Mouse (Mus musculus) limb, embryonic 13.5 days (tissue): ENCODE results near the gene Stom. TPM values are rescaled to one million over a fixed set of nuclear protein-coding genes. Genes with fewer than 3 reads are reported as not detected.

ENCODE experiments used
- ATAC-seq: fragments of 200-750 bp; cut with Nextera tagmentation; 2 replicates; pipeline ENCODE4 v1.8.0; 2017; ENCODE audit warnings: low read depth, moderate number of reproducible peaks, moderate TSS enrichment; ENCODE audit not compliant: low FRiP score
- H3K27ac ChIP-seq: fragments of 300-500 bp; sonication (generic); 2 replicates; pipeline ENCODE4 v1.5.1; 2015; ENCODE audit warnings: inconsistent platforms, mild to moderate bottlenecking, moderate library complexity
- H3K27me3 ChIP-seq: fragments of 300-500 bp; sonication (generic); 2 replicates; pipeline ENCODE4 v1.6.1; 2015; ENCODE audit warnings: mild to moderate bottlenecking, inconsistent platforms
- H3K36me3 ChIP-seq: fragments of 300-500 bp; sonication (generic); 2 replicates; pipeline ENCODE4 v1.6.1; 2015; ENCODE audit warnings: inconsistent platforms, mild to moderate bottlenecking, moderate library complexity
- H3K4me1 ChIP-seq: fragments of 300-500 bp; sonication (generic); 2 replicates; pipeline ENCODE4 v1.6.1; 2015; ENCODE audit warnings: inconsistent platforms
- H3K4me2 ChIP-seq: fragments of 300-500 bp; sonication (generic); replicated peaks from 2 replicates; pipeline ENCODE4 v1.6.1; 2015; ENCODE audit warnings: inconsistent platforms, mild to moderate bottlenecking, moderate library complexity
- H3K4me3 ChIP-seq: fragments of 300-500 bp; sonication (generic); 2 replicates; pipeline ENCODE4 v1.5.1; 2015; ENCODE audit warnings: moderate library complexity, mild to moderate bottlenecking, inconsistent platforms
- H3K9ac ChIP-seq: fragments of 300-500 bp; sonication (generic); 2 replicates; pipeline ENCODE4 v1.6.1; 2015; ENCODE audit warnings: mild to moderate bottlenecking, inconsistent platforms
- H3K9me3 ChIP-seq: fragments of 300-500 bp; sonication (generic); 2 replicates; pipeline ENCODE4 v1.6.1; 2016; ENCODE audit warnings: inconsistent platforms
- WGBS: fragments of 180-500 bp; shearing (Covaris S2); methylation state at CpG from one replicate; pipeline ENCODE4 v1.1.7; 2015; 5-methylcytosine and 5-hydroxymethylcytosine counted together
- polyA plus RNA-seq: library from polyadenylated mRNA; unstranded; fragments of >200 nt; fragmentation: Nextera tagmentation; extraction: Ambion mirVana; gene quantifications from 2 replicates; pipeline ENCODE4 v1.2.1, GENCODE M21; 2015

The Stom gene
- 18.1 and 18.5 TPM in 2 replicates for polyA plus RNA-seq

- Histone ChIP-seq H3K27ac (peak within 1 kb of the TSS; percentile 69), H3K4me3 (peak within 1 kb of the TSS; percentile 73), H3K4me2 (peak within 1 kb of the TSS; percentile 100), H3K27me3 (peaks cover 18% of the 10 kb centered on the region; the same call in 1 of the 2 replicates), H3K9ac (peak within 1 kb of the TSS; percentile 81), H3K9me3 (no peaks in the 10 kb centered on the region), H3K4me1 (peaks cover 18% of the 10 kb centered on the region), H3K36me3 (no peaks in the 10 kb centered on the region)
- under 1% methylated on average over 45 of the region's 45 CpGs for WGBS
- peak; percentile 96 for ATAC-seq
Observed at GRCm38 (mm10) chr2:35336388-35337280, at the start of gene Stom. Stom (minus strand) TSS chr2:35336976.

DNA sequence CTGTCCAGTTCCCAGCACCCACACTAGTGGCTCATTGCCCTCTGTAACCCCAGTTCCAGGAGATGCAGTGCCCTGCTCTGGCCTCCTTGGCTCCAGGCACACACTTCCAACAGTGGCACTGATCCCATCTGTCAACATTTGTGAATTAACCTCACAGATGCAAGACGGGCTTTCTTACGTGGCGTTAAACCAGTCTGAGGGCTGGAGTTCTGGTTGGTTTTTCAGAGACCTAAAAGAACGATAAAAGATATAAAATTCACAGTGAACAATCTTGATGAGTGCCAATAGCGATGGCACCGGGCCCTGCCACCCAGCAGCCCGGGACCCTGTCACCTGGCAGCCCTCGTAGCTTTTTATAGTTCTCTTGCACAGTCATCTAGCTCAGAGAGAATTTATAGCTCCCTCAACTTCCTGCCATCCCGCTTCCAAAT lies 48.7 kb upstream of the Stom start:
- 43% methylated on average over 9 of the region's 9 CpGs for WGBS
- Histone ChIP-seq H3K4me3 (no peak overlapping the region), H3K4me1 (peaks cover 6% of the 10 kb centered on the region), H3K9me3 (no peaks in the 10 kb centered on the region; the same call in 1 of the 2 replicates), H3K4me2 (no peak overlapping the region), H3K27me3 (no peaks in the 10 kb centered on the region), H3K36me3 (no peaks in the 10 kb centered on the region), H3K27ac (no peak overlapping the region), H3K9ac (no peak overlapping the region)
- ATAC-seq: no peak

DNA sequence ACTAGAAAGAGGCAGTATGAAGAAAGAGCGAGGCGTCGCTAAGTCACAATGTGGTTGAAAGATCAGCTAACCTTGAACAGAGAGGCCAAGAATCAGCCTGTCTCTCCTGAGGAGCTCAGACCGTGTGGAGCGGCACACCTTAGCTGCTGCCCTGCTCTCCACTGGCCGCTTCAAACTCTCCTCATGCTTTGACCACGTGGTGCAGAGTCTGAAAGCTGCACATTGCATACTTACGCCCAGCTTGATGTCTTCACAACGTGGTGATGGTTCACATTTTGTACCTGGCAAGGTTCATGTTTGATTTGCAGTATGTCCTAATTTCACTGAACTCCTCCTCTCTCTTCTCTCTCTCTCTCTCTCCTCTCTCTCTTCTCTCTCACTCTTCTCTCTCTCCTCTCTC lies 42.5 kb upstream of the Stom start:
- Histone ChIP-seq H3K4me1 (no peaks in the 10 kb centered on the region), H3K4me2 (no peak overlapping the region), H3K27me3 (no peaks in the 10 kb centered on the region), H3K9ac (no peak overlapping the region), H3K27ac (no peak overlapping the region), H3K36me3 (no peaks in the 10 kb centered on the region), H3K9me3 (no peaks in the 10 kb centered on the region), H3K4me3 (no peak overlapping the region)
- 67% methylated on average over 9 of the region's 9 CpGs for WGBS
- ATAC-seq: no peak

DNA sequence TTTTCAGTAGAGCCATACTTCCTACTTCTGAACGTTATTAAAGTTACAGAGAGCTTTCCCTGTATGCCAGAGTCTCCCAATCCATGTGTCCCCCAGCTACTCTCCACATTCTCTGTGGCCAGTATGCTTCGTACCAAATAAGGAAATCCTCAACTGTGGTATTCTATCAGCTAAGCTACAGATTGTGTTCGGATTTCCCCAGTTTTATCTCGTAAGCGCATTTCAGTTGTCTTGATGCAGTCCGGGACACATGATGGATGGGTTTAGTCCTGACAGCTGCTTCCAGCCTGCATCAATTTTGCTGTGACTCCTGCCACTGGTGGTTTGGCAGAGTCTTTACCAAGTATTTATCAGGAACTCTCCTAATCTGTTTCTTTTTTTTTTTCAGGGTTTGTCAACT lies 40.8 kb upstream of the Stom start:
- no peak for ATAC-seq

DNA sequence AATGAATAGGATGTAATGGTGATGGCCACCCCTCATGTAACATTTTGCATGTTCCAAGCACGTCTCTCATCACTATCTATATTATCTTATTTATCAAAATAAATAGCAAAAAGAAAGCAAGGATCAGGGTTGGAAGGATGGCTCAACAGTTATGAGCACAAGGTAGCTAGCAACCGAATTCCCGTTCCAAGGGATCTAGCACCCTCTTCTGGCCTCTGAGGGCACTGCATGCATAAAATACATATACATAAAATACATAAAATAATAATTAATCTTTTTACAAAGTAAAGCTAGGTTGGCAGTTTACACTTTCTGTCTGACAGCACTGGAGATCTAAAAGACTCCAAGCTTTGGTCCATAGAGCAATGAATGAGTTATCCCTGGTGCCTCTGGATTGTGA lies 36.2 kb upstream of the Stom start:
- WGBS: 13% methylated on average over 3 of the region's 3 CpGs
- Histone ChIP-seq H3K27me3 (no peaks in the 10 kb centered on the region), H3K36me3 (no peaks in the 10 kb centered on the region), H3K4me2 (no peak overlapping the region), H3K9me3 (no peaks in the 10 kb centered on the region), H3K27ac (no peak overlapping the region), H3K4me1 (no peaks in the 10 kb centered on the region), H3K9ac (no peak overlapping the region), H3K4me3 (no peak overlapping the region)
- ATAC-seq: no peak

More for the DNA sequence above, 40.8 kb upstream of the Stom start:
- WGBS: 43% methylated on average over 6 of the region's 6 CpGs
- Histone ChIP-seq H3K4me3 (no peak overlapping the region), H3K27ac (no peak overlapping the region), H3K4me2 (no peak overlapping the region), H3K36me3 (no peaks in the 10 kb centered on the region), H3K9ac (no peak overlapping the region), H3K9me3 (no peaks in the 10 kb centered on the region), H3K27me3 (no peaks in the 10 kb centered on the region), H3K4me1 (no peaks in the 10 kb centered on the region)

DNA sequence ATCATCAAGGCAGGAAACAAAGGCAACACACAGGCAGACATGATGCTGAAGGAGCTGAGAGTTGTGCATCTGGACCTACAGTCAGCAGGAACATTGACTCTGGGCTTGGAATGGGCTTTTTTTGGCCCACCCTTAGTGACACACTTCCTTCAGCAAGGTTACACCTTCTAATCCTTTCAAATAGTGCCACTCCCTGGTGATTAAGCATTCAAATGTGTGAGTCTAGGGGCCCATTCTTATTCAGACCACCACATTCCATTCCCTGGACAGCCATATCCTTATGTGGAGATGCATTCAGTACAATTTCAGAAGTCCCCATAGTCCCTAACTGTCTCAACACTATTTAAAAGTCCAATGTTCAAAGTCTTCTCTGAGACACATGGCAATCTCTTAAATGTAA lies 33.9 kb upstream of the Stom start:
- ATAC-seq: no peak
- no peak overlapping the region for H3K27ac ChIP-seq
- no peak overlapping the region for H3K4me2 ChIP-seq

DNA sequence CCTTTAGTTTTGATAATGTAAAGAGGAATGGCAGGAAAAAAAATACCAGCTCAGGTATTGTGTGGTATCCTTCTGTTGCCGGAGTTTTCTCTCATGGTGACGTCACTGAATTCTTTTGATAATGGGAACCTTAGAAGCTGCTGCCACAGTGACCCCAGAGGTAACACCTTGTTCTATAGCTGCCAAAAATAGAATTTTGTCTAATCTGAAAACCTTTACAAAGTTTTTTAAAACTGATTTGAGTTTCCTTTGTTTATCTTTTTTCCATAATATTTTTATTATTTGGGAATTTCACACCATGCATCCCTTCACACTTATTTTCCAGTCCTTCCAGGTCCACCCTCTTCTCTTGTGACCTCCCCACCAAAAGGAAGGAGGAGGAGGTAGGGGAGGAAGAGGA lies 30.9 kb upstream of the Stom start, which contains the start of gene 4930568D16Rik:
Gene 4930568D16Rik (minus strand): TSS at position 101 of the 400 bp plus-strand sequence.
- Histone ChIP-seq H3K27me3 (no peaks in the 10 kb centered on the region), H3K4me3 (no peak within 1 kb of the TSS), H3K9ac (no peak within 1 kb of the TSS), H3K36me3 (no peaks in the 10 kb centered on the region), H3K4me2 (no peak within 1 kb of the TSS), H3K27ac (no peak within 1 kb of the TSS), H3K4me1 (no peaks in the 10 kb centered on the region; the same call in 1 of the 2 replicates), H3K9me3 (peaks cover 5% of the 10 kb centered on the region)
- 71% methylated on average over 2 of the region's 2 CpGs for WGBS
- ATAC-seq: no peak

More for the DNA sequence above, 33.9 kb upstream of the Stom start:
- Histone ChIP-seq H3K9ac (no peak overlapping the region), H3K36me3 (no peaks in the 10 kb centered on the region), H3K9me3 (no peaks in the 10 kb centered on the region), H3K27me3 (no peaks in the 10 kb centered on the region), H3K4me1 (no peaks in the 10 kb centered on the region; the same call in 1 of the 2 replicates), H3K4me3 (no peak overlapping the region)

DNA sequence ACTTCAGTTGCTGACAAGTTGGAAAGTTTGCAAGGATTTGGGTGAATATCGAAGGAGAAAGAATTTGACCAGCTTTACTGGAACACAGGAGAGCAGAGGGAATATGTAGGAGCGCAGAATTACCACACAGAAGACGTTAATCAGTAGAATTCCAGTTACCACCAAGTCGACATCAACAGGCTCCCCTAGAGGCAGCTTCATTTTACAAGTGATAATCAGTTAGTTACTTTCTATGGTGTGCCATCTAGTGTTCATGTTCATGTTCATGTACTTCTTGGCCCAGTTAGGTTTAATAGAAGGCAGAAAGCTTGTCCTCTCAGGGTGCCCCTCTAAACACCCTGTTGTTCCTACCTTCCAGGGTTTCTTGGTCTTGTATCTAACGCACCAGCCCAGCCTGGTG lies 12.4 kb upstream of the Stom start:
- no peak for ATAC-seq
- 56% methylated on average over 5 of the region's 5 CpGs for WGBS

GRCm38 (mm10) chr2:35345984-35346383 lies 9.2 kb upstream of the Stom start:
- WGBS: 69% methylated on average over 2 of the region's 2 CpGs
- Histone ChIP-seq H3K4me2 (no peak overlapping the region), H3K27me3 (no peaks in the 10 kb centered on the region; the same call in 1 of the 2 replicates), H3K4me3 (no peak overlapping the region), H3K36me3 (no peaks in the 10 kb centered on the region), H3K9ac (no peak overlapping the region), H3K4me1 (no peaks in the 10 kb centered on the region), H3K9me3 (no peaks in the 10 kb centered on the region), H3K27ac (no peak overlapping the region)
- no peak for ATAC-seq

More for the DNA sequence above, 12.4 kb upstream of the Stom start:
- Histone ChIP-seq H3K27me3 (no peaks in the 10 kb centered on the region; the same call in 1 of the 2 replicates), H3K27ac (no peak overlapping the region), H3K9ac (no peak overlapping the region), H3K9me3 (no peaks in the 10 kb centered on the region), H3K36me3 (no peaks in the 10 kb centered on the region), H3K4me3 (no peak overlapping the region), H3K4me1 (no peaks in the 10 kb centered on the region), H3K4me2 (no peak overlapping the region)

DNA sequence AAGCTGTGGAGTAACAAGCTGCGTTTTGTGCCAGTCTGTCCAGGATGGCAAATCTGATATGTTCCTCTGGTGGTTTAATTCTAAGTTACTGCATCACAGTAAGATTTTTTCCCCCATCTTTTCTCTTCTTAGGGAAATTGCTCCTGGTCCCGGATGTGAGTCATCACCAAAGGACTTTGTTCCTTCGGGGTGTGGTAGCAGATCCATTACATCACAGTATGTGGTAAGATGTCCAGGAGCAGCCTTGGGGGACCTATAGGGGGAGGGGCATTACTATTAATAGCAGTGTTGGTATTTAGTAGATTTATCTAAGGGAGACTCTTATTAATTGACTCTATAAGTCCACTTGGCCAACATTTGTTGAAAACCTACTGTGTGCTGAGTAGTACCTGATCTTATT lies 5.8 kb upstream of the Stom start:
- no peaks in the 10 kb centered on the region for H3K27me3 ChIP-seq
- no peaks in the 10 kb centered on the region for H3K36me3 ChIP-seq
- H3K4me2 ChIP-seq: no peak overlapping the region
- H3K4me1 ChIP-seq: peaks cover under 1% of the 10 kb centered on the region; the same call in 1 of the 2 replicates
- no peaks in the 10 kb centered on the region for H3K9me3 ChIP-seq
- no peak overlapping the region for H3K9ac ChIP-seq
- H3K27ac ChIP-seq: no peak overlapping the region
- ATAC-seq: no peak
- no peak overlapping the region for H3K4me3 ChIP-seq
- WGBS: 74% methylated on average over 3 of the region's 3 CpGs

DNA sequence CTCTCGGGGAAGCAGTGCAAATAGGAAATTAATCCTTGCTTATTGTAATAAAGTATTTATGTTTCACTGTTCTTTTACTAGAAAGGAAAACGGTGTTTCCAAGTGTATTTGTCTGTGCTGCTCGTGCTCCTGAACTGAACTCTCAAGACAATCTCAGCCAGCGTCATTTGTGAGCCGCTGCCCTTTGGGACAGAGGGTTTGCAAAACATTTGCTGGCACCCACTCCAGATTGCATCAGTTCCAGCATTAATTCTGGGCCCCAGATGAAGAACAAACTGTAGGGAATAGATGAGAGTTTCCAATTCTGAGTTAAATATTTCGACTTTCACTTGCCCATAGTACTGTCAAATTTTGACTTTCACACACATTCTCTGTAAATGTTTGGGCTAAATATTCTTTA lies 1.9 kb upstream of the Stom start:
- no peak for ATAC-seq
- H3K9ac ChIP-seq: no peak overlapping the region
- WGBS: 79% methylated on average over 6 of the region's 6 CpGs
- H3K36me3 ChIP-seq: no peaks in the 10 kb centered on the region
- H3K27ac ChIP-seq: no peak overlapping the region
- peaks cover 18% of the 10 kb centered on the region; the same call in 1 of the 2 replicates for H3K27me3 ChIP-seq
- H3K4me3 ChIP-seq: no peak overlapping the region
- H3K4me2 ChIP-seq: no peak overlapping the region
- no peaks in the 10 kb centered on the region for H3K9me3 ChIP-seq
- peaks cover 18% of the 10 kb centered on the region for H3K4me1 ChIP-seq

DNA sequence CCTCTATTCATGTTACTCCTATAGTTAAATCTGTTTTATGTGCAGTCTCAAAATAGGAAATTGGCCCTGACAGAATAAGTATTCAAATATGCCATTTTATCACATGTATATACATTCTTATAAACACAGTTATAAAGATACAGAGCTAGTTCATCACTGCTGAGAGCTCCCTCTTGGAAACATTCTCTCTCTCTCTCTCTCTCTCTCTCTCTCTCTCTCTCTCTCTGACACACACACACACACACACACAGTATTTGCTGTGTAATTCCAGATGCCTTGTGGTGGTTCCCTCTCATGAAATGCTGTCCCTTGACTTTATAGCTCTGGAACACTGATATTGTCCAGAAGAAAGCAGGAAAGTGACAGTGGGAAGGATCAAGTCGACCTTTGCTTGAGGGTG lies 1.3 kb upstream of the Stom start:
- WGBS: 59% methylated on average over 1 of the region's 1 CpGs
- no peak overlapping the region for H3K4me3 ChIP-seq
- peaks cover 18% of the 10 kb centered on the region for H3K4me1 ChIP-seq
- peaks cover 18% of the 10 kb centered on the region; the same call in 1 of the 2 replicates for H3K27me3 ChIP-seq
- no peak overlapping the region for H3K9ac ChIP-seq
- H3K9me3 ChIP-seq: no peaks in the 10 kb centered on the region
- no peak overlapping the region for H3K4me2 ChIP-seq
- H3K27ac ChIP-seq: no peak overlapping the region
- no peaks in the 10 kb centered on the region for H3K36me3 ChIP-seq
- ATAC-seq: no peak
